Mouse (Mus musculus) erythroid progenitor cell, adult 5-6 weeks (primary cell): ENCODE measurements around the gene Ttpal. TPM values are rescaled to one million over a fixed set of nuclear protein-coding genes. Genes with fewer than 3 reads are reported as not detected.

Experiments used
- ATAC-seq: replicated peaks from 2 replicates; pipeline ENCODE4 v1.8.0; 2016; ENCODE audit warnings: moderate number of reproducible peaks, mild to moderate bottlenecking, moderate TSS enrichment, inconsistent platforms; ENCODE audit not compliant: poor library complexity, low FRiP score, severe bottlenecking
- total RNA-seq, 2 experiments: library from RNA; stranded (forward) in 1 of 2; stranded (reverse) in 1 of 2; fragments of 150-400 nt in 1 of 2; fragments of 186-747, 209-891 nt in 1 of 2; gene quantifications; 2 replicates each; pipeline versions ENCODE4 v1.2.3 to v1.2.4; 2015 to 2017; ENCODE audit warnings: low replicate concordance in 2 of 2

Ttpal gene
- total RNA-seq, 2 experiments from 2014 or later: 6.4 to 10.9 TPM

DNA sequence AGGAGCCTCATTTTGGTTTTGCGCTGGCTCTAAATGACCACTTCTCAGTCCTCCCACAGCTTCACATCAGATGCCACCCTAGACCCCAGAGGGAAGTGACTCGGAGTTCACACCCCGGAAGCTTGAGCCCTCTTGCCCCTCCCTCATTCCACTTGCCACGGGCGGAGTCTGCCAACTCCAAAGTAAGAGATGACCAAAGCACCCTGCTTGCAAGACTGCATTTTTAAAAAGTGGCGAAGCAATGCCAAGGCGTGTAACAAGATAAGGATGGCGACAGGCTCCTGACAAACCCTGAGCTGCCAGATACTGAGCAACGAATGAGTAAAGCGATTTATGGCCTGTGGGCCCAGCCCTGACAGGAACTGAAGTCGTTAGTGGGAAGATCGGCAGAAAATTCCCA lies 11.9 kb upstream of the Ttpal start:
- ATAC-seq: no peak

DNA sequence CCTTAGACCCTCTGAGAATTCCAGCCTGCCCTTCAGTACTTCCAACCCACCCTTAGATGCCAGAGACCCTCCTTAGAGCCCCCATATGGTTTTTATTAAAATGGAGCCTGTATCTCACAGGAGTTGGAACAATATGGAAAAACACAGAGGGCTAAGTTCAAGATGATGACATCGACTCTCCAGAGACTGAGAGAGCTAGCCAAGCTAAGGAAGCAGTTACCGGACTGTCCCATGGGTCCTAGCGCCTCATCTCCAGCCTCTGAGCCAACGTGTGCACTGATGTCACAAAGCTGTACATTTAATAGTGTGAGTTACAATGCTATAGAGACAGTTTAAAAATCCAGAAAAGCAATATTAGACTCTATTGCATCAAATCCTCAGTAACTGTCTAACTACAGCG lies 11.1 kb upstream of the Ttpal start:
- ATAC-seq: no peak

DNA sequence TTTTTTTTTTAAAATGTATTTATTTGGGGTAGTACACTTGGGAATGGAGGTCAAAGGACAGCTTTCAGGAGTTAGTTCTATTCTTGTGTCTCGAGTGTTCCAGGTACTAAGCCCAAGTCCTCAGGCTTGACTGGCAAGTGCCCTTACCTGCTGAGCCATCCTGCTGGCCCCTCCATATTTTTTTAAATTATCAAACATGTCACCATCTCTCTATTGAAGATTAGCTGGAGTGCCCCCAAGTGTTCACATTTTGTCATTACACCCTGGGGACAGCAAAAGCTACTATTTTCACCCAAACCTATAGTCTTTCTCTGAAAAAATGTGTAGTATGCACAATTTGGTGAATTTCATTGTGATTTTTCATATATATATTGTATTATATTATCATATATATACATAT lies 10.0 kb upstream of the Ttpal start:
- ATAC-seq: no peak

DNA sequence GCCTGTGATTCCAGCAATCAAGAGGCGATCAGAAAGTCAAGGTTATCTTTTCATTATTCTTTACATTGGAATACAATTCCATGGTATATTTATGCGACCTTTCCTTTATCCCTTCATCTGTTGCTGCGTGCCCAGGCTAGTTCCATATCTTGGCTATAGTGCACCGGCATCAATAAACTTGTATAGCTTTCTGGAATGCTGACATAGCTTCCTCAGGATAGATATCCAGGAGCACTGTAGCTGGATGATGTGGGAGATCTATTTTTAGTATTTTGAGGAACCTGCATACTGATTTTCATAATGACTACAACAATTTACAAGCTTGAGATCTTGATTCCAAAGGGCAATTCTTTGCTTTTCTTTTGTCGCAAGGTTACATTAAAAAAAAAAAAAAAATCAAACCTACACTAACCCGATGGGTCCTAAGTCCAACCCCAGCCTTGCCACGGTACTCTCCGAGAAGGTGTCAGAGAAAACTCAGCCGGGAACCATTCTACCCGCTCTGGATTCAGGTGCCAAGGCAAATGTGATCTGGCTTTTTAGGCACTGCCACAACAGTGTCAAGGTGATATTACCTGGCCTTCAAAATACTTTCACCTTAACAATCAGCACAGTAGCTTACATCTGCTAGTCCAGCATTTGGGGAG lies 8.4 kb upstream of the Ttpal start:
- no peak for ATAC-seq

DNA sequence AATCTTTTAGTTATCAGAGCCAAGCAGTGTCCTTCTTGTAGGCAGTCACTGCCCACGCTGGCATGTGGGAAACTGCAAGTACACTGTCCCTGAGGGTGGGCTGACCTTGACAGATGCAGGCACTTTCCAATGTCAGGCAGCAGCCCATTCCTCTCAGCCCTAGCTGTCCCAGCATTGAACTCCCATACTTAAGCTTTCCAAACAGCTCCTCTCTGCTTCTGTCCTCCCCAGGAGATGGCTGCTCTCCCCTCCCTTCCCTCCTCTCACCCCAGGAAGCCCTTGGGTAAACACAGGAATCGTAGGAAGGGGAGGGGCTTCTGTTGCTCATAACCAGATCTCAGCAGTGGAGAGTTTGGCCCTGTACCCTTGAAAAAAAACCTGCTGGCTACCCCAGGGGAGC lies 7.0 kb upstream of the Ttpal start:
- ATAC-seq: no peak

DNA sequence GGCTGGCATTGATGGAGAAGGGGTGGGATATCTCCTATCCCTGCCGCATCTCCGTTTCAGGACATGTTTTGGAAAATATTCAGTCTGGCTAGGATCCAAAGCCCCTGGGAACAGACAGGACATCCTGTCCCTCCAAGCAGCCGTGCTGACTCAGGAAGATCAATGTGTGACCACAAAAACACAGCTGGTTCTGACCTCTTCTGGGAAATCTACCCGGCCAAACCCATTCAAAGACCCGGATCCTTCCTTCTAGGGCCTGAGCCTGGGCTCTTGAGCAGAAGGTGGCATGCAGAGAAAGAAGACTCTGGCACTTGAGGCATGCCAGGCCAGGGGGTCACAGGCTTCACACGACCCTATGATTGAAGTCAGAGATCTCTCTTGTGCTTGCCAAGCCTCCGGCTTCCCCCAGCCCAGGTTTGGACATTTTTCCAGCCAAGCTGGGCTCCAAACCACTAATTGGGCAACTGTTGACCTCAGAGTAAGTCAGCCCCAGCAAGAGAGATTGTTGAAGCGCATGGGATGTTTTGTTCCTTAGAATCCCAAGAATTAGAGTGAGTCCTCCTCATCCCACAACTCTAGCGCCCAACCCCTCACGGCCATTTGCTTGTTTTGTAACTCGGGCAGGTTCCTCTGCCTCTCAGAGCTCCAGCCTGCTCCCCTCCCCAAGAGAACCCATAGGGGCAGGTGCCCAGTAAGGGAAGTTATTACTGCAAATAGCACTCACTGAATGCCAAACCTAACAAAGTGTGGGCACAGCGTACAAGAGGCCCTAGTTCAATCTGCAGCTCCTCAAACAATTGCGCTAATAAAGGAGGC lies 5.8 kb upstream of the Ttpal start:
- no peak for ATAC-seq

DNA sequence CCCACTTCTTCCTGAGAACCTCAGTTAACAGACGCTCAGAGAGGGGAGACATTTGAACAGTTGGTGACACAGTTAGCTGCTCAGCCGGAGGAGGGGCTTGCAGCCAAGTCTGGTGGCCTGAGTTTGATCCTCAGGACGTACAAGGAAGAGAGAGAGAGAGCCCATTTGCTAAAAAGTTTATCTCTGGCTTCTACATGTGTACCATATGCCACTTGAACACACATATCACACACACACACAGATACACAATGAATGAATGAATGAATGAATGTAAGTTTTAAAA lies 5.3 kb upstream of the Ttpal start:
- no peak for ATAC-seq

DNA sequence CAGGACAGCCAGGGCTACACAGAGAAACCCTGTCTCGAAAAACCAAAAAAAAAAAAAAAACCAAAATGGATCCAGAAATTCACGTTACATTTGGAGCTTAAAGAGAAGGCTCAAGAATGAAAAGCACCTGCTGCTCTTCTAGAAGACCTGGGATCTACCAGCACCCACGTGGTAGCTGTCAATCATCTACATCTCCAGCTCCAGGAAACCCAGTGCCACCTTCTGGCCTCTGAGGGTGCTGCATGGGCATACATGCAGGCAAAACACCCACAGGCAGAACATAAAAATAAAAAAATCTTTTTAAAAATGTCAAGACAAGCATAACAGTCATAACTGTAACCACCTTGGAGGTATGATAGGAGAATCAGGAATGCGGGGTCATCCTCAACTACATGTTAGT lies 4.5 kb upstream of the Ttpal start:
- ATAC-seq: no peak

DNA sequence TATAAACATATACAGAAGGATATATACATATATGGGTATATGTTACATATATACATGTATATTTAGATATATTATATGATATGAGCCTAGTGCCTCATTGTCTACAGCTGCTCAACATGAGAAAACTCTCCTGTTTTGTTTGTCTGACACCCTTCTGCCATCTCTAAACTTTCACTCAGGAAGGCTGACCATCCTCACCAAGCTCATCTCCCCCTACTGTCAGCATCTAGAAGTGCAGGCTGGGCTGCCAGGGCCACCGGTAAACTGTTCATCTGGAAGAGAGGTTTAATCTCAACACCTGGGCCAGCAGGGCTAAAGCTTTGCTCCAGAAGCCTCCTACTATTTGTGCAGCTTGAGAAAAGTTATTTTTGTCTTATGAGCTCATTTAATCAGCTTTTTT lies 2.9 kb upstream of the Ttpal start:
- peak; percentile 43 for ATAC-seq

DNA sequence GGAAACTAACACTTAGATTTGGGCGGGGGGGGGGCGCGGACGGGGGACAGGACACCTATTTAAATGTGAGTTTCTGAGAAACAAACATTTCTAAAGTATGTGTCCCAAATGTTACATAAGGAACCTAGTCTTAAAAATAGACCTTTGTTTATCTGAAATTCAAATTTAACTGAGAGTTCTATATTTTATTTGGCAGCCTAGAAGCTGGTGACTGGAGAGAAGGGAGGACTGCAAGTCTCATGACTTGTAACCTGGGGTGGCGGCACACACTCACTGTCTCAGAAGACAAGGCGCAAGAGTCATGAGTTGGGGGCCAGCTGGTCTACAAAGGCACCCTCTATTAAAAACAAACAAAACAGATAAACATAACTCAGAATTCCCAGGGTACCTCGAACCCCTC lies 1.0 kb upstream of the Ttpal start:
- ATAC-seq: no peak

DNA sequence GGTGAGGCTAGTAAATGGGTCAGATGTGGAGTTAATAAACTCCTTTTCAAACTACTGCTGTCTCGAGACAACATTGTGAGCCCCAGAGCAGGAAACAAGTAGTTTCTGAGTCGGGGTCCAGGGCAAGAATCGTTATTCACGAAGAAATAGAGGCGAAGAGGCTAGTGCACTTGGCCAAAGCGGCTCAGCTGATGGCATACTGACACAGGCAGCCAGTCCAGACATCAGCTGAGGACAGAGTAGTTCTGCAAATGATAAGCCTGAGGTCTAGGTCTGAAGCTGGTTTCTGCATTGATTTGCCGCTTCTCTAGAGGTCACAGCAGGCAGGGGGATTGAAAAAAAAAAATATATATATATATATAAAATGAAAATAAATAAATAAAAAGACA lies 408 bp upstream of the Ttpal start:
- no peak for ATAC-seq

DNA sequence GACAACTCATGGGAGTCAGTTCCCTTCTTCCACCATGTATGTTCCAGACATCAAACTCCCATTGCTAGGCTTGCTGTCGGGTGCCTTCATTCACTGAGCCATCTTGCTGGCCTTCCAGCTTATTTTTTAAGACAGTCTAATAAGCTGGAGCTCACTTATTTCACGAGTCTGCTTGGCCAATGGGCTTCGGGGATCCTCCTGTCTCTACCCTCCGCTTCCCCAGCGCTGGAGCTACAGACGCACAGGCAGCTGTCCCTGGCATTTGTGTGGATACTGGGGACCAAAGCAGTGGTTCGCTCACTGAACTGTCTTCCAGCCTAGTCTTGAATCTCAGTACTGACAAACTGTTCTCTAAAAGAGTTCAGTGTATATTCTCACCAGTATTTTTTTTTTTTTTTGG lies 4.0 kb downstream of the Ttpal start:
- no peak for ATAC-seq

DNA sequence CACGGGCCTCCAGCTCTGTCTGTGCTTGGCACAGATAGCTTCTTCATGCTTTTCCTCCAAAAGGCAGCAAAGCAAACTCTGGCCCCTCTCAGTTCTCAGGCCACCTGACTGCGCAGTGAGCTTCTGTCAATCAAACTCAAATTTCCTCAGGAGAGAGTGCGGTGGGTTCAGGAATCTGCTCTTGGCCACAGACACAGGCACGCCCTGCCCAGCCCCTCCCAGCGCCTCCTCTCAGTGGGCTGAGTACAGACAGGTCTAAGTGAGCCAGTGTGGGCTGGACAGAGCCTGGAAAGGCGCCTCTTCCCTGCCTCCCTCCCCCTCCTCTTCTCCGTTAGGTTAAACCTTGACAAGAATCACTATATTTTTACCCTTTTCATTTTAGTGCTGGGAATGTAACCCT lies 5.9 kb downstream of the Ttpal start:
- no peak for ATAC-seq

DNA sequence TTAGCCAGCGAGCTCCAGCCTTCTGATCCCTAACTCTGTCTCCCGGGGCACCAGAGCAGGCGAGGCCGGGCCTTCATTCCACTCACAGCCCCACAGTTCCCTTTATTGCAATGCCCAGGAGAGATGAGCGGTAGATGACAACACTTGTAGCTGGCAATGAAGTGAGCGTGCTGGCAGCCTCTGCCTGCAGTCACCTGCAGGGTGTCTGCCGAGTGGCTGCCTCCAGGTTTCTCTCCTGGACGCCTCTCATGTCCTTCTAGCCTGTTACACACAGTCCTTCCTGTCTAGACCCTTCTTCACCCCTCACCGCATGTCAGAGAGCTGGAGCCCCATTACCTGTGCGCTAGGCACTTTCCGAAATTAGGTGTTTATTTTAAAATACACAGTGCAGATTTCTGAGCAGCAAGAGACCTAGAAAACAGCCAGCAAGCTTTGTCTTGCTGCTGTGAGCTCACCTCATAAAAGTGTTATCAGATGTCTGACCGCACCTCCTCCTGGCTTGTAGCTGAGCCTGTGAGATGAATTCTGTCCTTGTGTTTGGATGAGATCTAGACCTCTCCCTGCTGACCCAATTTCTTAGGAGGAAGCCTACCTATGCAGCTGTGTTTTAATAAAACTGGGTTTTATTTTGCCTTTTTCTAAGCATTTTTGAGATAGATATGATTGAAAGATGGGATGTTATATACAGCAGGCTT lies 7.3 kb downstream of the Ttpal start:
- ATAC-seq: no peak

DNA sequence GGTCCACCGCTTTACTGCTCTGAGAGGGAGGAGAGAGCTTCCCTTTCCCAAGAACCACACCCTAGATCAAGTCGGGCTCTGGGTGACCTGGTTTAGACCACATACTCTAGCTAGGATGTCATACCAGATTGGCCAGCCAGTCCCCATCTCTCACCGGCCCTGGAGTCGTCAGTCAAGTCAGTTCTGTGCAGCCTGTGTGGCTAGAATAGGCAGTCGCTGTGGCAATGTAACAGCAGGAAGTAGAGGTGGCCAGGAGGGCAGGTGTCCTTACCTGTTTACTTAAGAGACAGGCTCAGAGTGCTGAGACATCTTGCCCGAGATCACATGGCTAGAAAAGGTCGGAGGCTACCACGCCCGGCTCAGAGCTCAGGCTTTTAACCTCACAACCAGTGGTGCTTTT lies 9.1 kb downstream of the Ttpal start:
- no peak for ATAC-seq

DNA sequence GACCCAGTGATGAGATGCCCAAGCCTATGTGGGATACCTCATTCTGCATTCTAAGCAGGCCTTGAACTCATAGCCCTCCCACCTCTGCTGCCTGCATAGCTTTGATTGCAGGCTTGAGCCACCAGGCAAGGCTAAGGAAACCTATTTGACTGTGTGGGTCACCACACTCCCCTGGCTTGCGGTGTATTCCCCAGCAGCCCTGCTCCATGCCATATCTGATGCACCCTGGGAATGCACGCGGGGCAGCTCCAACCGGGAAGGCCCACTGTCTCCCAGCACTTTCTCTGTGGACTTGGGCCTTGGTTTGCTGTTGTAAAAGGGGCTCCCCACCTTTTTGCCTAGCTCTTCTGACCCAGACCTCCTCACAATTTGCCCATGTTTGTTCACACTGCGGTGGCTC lies 11.1 kb downstream of the Ttpal start:
- no peak for ATAC-seq

DNA sequence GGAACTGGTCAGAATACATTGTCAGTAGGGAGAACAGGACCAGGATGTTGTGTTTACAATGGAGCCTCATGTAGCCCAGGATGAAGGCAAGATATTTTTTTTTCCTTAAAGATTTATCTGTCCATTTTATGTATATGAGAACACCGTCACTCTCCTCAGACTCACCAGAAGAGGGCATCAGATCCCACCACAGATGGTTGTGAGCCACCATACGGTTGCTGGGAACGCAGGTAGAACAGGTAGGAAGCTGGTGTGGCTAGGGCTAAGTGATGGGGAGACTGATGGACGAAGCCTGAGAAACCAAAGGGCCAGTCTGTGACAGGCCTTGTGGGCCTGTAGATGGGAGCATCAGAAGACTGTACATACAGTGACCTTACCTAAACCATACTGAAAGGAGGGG lies 11.9 kb downstream of the Ttpal start:
- no peak for ATAC-seq

DNA sequence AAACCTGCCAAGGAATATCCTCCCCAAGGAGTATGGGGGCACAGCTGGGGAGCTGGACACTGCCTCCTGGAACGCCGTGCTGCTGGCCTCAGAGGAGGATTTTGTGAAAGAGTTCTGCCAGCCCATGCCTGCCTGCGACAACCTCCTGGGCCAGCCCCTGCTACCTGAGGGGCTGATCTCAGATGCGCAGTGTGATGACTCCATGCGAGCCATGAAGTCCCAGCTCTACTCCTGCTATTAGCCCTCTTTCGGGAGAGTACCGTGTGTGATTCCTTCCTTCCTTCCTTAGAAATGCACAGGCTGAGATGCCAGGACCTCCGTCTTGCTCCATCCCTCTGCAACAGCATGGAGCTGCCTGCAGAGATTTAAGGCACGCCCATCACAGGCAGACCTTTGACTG lies 13.3 kb downstream of the Ttpal start:
- ATAC-seq: no peak

DNA sequence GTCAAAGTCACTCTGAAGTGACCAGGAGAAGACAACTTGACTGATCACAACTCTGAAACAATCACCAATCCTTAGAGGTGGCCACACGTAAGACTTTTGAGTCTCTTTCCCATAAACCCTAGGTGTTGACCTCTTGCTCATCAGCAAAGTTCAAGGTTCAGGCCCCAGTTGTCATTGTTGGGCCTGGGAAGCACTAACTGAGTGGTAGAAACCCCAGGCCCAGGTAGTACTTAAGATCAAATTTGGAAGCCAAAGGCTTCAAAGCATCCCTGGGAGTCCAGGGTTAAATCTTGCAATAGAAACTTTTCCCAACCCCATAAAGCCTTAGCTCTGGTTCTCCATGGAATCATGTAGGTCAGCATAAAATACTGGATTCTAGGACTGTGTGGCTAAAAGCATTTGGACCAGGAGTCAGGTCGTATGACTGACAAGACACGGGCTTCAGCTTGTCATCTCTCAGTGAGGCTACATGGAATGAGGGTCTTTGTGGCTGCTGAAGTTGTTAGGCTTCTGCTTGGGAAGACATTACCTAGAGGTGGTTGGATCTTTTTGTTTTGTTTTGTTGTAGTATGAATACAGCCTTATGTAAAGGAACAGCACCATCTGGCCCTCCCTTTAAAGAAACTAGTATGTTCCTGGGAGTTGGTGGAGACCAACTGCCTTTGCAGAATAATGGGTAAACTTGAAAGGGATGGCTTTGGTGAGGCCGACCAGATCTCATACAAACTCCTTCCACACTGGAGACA lies 14.0 kb downstream of the Ttpal start:
- peak; percentile 7; the same call in 1 of the 2 replicates for ATAC-seq

DNA sequence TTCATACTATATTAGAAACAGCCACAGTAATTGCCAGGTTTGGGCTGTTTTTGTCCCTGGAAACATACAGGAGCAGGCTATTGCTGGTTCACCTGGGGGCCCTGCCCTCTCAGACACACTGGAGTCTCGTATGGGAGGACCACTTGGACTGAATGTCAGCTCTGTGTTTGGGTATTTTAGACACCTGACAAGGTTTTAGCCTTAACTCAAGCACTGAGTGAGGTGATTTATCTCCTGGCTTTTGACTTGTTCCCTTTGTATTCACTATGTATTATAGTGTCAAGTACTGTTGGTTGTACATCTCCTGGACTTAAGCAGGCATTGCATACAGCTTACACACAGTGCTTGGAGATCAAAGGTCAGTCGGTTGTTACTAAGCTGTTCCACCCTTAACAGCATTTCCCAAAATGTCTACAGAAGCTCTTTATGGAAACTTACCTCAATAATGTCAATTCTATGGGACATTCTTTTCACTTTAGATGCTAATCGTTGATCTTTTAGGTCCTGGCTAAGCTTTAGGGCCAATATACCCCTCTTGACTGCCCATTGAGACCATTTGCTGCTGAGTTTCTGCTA lies 14.6 kb downstream of the Ttpal start:
- ATAC-seq: peak; percentile 9
